Mouse (Mus musculus) forebrain, embryonic 12.5 days (tissue): ENCODE data around the gene Aldh3a1. TPM values are rescaled to one million over a fixed set of nuclear protein-coding genes. Genes with fewer than 3 reads are reported as not detected.
A peak's percentile ranks its signal among the peaks of the same experiment; 100 is the strongest.

Experiments used
- ATAC-seq: fragments of 200-750 bp; cut with Nextera tagmentation; 2 replicates; pipeline ENCODE4 v1.8.0; 2017; ENCODE audit warnings: moderate TSS enrichment; ENCODE audit not compliant: low FRiP score
- H3K27ac ChIP-seq: fragments of 300-500 bp; sonication (generic); 2 replicates; pipeline ENCODE4 v1.5.1; 2016; ENCODE audit warnings: mild to moderate bottlenecking
- H3K27me3 ChIP-seq: fragments of 300-500 bp; sonication (generic); 2 replicates; pipeline ENCODE4 v1.6.1; 2016; ENCODE audit warnings: mild to moderate bottlenecking
- H3K36me3 ChIP-seq: fragments of 300-500 bp; sonication (generic); replicated peaks from 2 replicates; pipeline ENCODE4 v1.6.1; 2016; ENCODE audit warnings: mild to moderate bottlenecking
- H3K4me1 ChIP-seq: fragments of 300-500 bp; sonication (generic); 2 replicates; pipeline ENCODE4 v1.6.1; 2016
- H3K4me2 ChIP-seq: fragments of 300-500 bp; sonication (generic); 2 replicates; pipeline ENCODE4 v1.6.1; 2016; ENCODE audit warnings: mild to moderate bottlenecking, moderate library complexity
- H3K4me3 ChIP-seq: fragments of 300-500 bp; sonication (generic); replicated peaks from 2 replicates; pipeline ENCODE4 v1.5.1; 2016; ENCODE audit warnings: mild to moderate bottlenecking
- H3K9ac ChIP-seq: fragments of 300-500 bp; sonication (generic); 2 replicates; pipeline ENCODE4 v1.6.1; 2016; ENCODE audit warnings: mild to moderate bottlenecking
- H3K9me3 ChIP-seq: fragments of 300-500 bp; sonication (generic); 2 replicates; pipeline ENCODE4 v1.6.1; 2016
- WGBS: fragments of 180-500 bp; shearing (Covaris S2); methylation state at CpG from one replicate; pipeline ENCODE4 v1.1.7; 2016; 5-methylcytosine and 5-hydroxymethylcytosine counted together
- polyA plus RNA-seq: library from polyadenylated mRNA; unstranded; fragments of >200 nt; fragmentation: Nextera tagmentation; extraction: Ambion mirVana; gene quantifications from 2 replicates; pipeline ENCODE4 v1.2.1, GENCODE M21; 2016

The Aldh3a1 gene
- polyA plus RNA-seq, 1 experiment from 2014 or later = not detected

GRCm38 (mm10) chr11:61262516-61262915, 55.2 kb downstream of the Aldh3a1 start:
- H3K4me1 ChIP-seq = peaks cover 13% of the 10 kb centered on the region
- H3K36me3 ChIP-seq = peaks cover 46% of the 10 kb centered on the region
- no peak overlapping the region for H3K27ac ChIP-seq
- 93% methylated on average over 14 of the region's 14 CpGs for WGBS
- no peak for ATAC-seq
- no peak overlapping the region for H3K4me2 ChIP-seq
- H3K9ac ChIP-seq = no peak overlapping the region
- no peaks in the 10 kb centered on the region for H3K27me3 ChIP-seq
- no peaks in the 10 kb centered on the region for H3K9me3 ChIP-seq
- H3K4me3 ChIP-seq = no peak overlapping the region

DNA sequence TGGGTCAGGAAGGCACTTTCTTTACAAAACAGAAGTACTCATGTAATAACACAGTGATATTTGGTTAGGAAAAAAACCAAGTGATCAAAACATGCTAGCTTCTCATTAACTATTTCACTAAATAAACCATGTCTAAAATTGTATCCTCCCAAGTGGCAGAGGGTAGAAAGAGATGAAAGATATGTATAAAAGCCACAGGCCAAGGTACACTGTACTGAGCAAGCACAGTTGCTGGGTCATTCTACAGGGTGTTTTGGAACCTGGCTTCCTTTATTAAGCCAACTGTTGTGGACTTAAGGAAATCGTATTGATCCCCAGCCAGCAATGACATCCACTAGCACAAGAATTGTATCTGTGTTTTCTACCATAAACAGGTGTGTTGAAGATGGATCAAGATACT, 56.5 kb downstream of the Aldh3a1 start:
- no peak overlapping the region for H3K4me3 ChIP-seq
- H3K4me1 ChIP-seq = peaks cover 15% of the 10 kb centered on the region
- ATAC-seq = no peak
- peaks cover 36% of the 10 kb centered on the region for H3K36me3 ChIP-seq
- peaks cover 8% of the 10 kb centered on the region for H3K27me3 ChIP-seq
- H3K9ac ChIP-seq = no peak overlapping the region
- H3K4me2 ChIP-seq = no peak overlapping the region
- H3K27ac ChIP-seq = no peak overlapping the region
- no peaks in the 10 kb centered on the region for H3K9me3 ChIP-seq
- 95% methylated on average over 1 of the region's 1 CpGs for WGBS

DNA sequence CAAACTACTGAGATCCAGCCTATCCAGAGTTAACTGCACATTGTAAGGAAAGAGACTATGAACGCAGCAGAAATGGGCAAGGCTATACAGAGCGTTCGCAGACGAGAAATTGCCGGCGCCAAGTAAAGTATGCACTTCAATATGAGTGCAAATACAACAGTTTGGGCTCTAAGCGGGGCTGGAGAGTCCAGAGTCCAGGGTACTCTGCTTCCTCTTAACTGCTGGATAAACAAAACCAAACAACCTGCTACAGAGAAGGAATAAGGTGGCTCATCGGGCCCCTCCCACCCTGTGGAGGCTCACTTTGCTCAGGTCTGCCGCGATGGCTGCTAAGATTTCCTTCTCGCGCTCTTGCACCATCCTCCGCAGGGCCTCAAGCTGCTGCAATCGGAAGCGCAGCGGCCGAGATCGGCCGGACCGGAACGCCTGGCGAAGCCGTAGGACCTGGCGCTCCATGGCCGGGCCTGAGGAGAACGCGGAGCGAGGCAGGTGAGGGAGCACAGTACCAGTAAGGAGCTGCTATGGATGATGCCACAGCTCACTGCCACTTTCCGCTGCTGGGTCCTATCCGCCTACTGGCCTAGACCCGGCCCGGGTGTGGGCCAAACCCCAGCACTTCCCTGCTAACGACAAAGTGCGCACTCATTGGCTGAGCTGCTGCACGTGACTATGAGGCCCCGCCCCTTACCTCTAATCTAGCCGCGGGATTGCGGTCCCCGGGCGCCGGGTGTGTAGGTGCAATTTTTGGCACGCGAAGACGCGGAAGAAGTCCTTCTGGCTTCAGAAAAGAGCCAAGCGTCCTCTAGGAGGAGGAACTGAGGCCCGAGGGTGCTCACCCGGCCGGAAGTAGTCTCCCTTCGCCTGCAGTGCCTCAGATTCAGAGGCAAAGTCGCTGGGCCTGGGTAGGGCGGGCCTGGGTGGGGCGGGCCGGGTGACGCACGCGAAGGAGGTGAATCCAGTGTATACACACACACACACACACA, 59.5 kb downstream of the Aldh3a1 start, which contains the start of gene Aldh3a2:
TSS of gene Aldh3a2 (minus strand) at position 914 of the 983 bp plus-strand sequence.
- peak; percentile 100 for ATAC-seq
- no peaks in the 10 kb centered on the region for H3K9me3 ChIP-seq
- peak within 1 kb of the TSS; percentile 93 for H3K27ac ChIP-seq
- WGBS = under 1% methylated on average over 57 of the region's 58 CpGs
- peaks cover 13% of the 10 kb centered on the region for H3K27me3 ChIP-seq
- H3K4me3 ChIP-seq = peak within 1 kb of the TSS; percentile 77
- H3K36me3 ChIP-seq = peaks cover 17% of the 10 kb centered on the region
- peak within 1 kb of the TSS; percentile 85 for H3K9ac ChIP-seq
- H3K4me1 ChIP-seq = peaks cover 15% of the 10 kb centered on the region
- peak within 1 kb of the TSS; percentile 77 for H3K4me2 ChIP-seq

Other genes starting within 250 kb of the Aldh3a1 start
- gene Kcnj12, start 185.0 kb upstream of the Aldh3a1 start, polyA plus RNA-seq = 0.22 and 0.42 TPM in 2 replicates
- 0.37 and 0.59 TPM in 2 replicates for gene Tnfrsf13b, start 80.8 kb upstream of the Aldh3a1 start, polyA plus RNA-seq
- gene Usp22, start 32.5 kb upstream of the Aldh3a1 start, polyA plus RNA-seq = 305 and 331 TPM in 2 replicates
- 22.0 and 22.9 TPM in 2 replicates for gene Aldh3a2, start 59.9 kb downstream of the Aldh3a1 start, polyA plus RNA-seq
- not detected in 2 replicates for gene Slc47a2, start 135.3 kb downstream of the Aldh3a1 start, polyA plus RNA-seq
- gene Slc47a1, start 170.8 kb downstream of the Aldh3a1 start, polyA plus RNA-seq = 0.19 TPM in 1 of 2 replicates, not detected in the other
- gene Rnf112, start 246.6 kb downstream of the Aldh3a1 start, polyA plus RNA-seq = 7.2 and 7.7 TPM in 2 replicates